Mouse (Mus musculus) layer of hippocampus, adult 8-10 months (tissue): ENCODE data around the gene Lrp4. TPM values are rescaled to one million over a fixed set of nuclear protein-coding genes. Genes with fewer than 3 reads are reported as not detected.
"Not testable (repeated sequence)": the region's sequence is repeated elsewhere in the genome, so short reads cannot be mapped to it uniquely, and the experiment has no call there.

Experiments used
- DNase-seq, 2 experiments: peaks; one replicate each; pipeline ENCODE4 v3.0.0; 2022; ENCODE audit warnings: low spot score in 2 of 2
- total RNA-seq, 4 experiments: library from RNA; stranded (reverse); gene quantifications; 2 replicates each; pipeline ENCODE4 v1.2.4; 2022

Lrp4 gene
- total RNA-seq, 4 experiments from 2014 or later, result 26.1 to 30.6 (median 29.4) TPM

GRCm38 (mm10) chr2:91484698-91485097, 27.4 kb downstream of the Lrp4 start:
- DNase-seq, result no peak

GRCm38 (mm10) chr2:91485256-91485655, 27.9 kb downstream of the Lrp4 start:
- DNase-seq, result no peak

GRCm38 (mm10) chr2:91487295-91487694, 30.0 kb downstream of the Lrp4 start:
- DNase-seq, result not testable (repeated sequence)

- DNase-seq, result no peak
These were observed 34.8 kb downstream of the Lrp4 start for GRCm38 (mm10) chr2:91492071-91492635.

- DNase-seq, result no peak
These were observed 36.7 kb downstream of the Lrp4 start for GRCm38 (mm10) chr2:91493981-91494380.

- no peak for DNase-seq
These were observed 40.9 kb downstream of the Lrp4 start for GRCm38 (mm10) chr2:91498093-91498719.

GRCm38 (mm10) chr2:91508076-91508475, 50.8 kb downstream of the Lrp4 start:
- DNase-seq, result no peak

GRCm38 (mm10) chr2:91517186-91517585, 59.9 kb downstream of the Lrp4 start:
- peak; percentile 22 to 44 for DNase-seq

GRCm38 (mm10) chr2:91526294-91527146, 69.2 kb downstream of the Lrp4 start, which contains the start of gene Ckap5:
Gene Ckap5 (plus strand): TSS chr2:91526762.
- peak; percentile 92 for DNase-seq

GRCm38 (mm10) chr2:91527147-91527486, 69.8 kb downstream of the Lrp4 start:
- DNase-seq, result peak in 1 of 2 experiments; percentile 29

- peak; percentile 46 to 56 for DNase-seq
These were observed 80.4 kb downstream of the Lrp4 start for GRCm38 (mm10) chr2:91537588-91538205.

Other genes with a start within 250 kb of the Lrp4 start
- 10 to 100 TPM; 11.2 to 12.4 (median 11.9) TPM for gene Ddb2, start 220.5 kb upstream of the Lrp4 start, total RNA-seq
- gene Pacsin3, start 201.6 kb upstream of the Lrp4 start, total RNA-seq, result 10 to 100 TPM; 27.1 to 34.4 (median 31.0) TPM
- gene Arfgap2, start 192.5 kb upstream of the Lrp4 start, total RNA-seq, result 10 to 100 TPM; 75.9 to 81.9 (median 79.1) TPM
- gene 1110051M20Rik, start 12.8 kb upstream of the Lrp4 start, total RNA-seq, result 100 to 1,000 TPM; 108 to 144 (median 121) TPM
- 100 to 1,000 TPM; 121 to 126 (median 123) TPM for gene Ckap5, start 69.3 kb downstream of the Lrp4 start, total RNA-seq
- gene F2, start 178.9 kb downstream of the Lrp4 start, total RNA-seq, result under 1 TPM in 1 of 4 experiments, not detected in 3; 0.32 TPM
- 10 to 100 TPM; 11.2 to 15.0 (median 11.8) TPM for gene Zfp408, start 192.3 kb downstream of the Lrp4 start, total RNA-seq
- gene Arhgap1, start 192.3 kb downstream of the Lrp4 start, total RNA-seq, result 10 to 100 TPM; 56.8 to 66.3 (median 63.1) TPM